In the genomic region with DNA sequence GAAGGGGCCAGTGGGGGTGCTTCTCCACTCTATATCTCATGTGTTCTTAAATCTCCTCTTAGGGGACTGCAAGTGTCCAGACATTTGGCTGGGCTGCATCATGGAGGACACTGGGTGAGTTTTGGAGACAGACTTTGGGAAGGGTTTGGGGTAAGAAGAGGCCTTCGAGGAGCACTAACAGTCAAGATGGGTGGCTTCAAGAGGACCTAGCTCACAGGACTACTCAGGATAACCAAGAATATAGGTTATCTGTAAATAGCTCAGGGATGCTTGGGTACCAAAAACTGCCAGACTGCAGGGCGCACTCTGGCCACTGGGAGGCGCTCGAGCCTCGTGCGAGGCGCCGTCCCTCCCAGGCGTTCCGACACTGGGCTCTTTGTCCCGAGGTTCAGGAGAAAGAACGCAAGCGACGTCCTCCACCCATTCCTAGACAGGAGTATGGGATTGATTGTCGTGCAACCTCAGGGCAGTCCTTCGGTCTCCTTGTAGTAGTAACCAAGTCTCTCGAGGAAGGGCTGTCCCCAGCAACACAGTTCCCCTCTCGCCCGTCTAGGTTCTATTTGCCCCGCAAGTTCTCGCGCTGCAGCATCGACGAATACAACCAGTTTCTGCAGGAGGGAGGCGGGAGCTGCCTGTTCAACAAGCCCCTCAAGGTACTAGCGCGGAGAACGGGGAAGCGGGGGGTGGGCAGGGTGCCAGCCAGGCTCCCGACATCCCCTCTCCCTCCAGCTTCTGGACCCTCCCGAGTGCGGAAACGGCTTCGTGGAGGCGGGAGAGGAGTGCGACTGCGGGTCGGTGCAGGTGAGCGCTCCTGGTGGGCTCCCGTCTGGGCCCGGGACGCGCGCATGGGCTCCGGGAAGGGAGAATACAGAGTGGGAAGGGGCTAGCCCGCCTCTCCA, we compare ENCODE assay signal across 8 mouse cellular contexts. TPM values are rescaled to one million over a fixed set of nuclear protein-coding genes. Genes with fewer than 3 reads are reported as not detected.
DNase-seq lines count a peak whose midpoint lies in the region; ATAC-seq and TF ChIP-seq lines count a peak whose summit lies in the region.

No protein-coding gene starts in this region.

- H3K4me2 ChIP-seq in forebrain, postnatal 0 days (ENCODE audit: low read depth): peak overlapping the region; percentile 89
- H3K4me2 ChIP-seq in lung, embryonic 15.5 days: peak overlapping the region; percentile 99

- peak overlapping the region; percentile 78 for H3K27ac ChIP-seq in cerebellum, adult 2 months (ENCODE audit: insufficient read depth, low read length)
- H3K27ac ChIP-seq in forebrain, postnatal 0 days (ENCODE audit: low read depth, low read length): peak overlapping the region; percentile 96
- H3K27ac ChIP-seq in lung, embryonic 15.5 days: peak overlapping the region; percentile 83

- peak overlapping the region; percentile 31 for H3K4me3 ChIP-seq in cerebellum, adult 2 months (replicated peaks; ENCODE audit: insufficient read depth, low read depth, low read length)
- H3K4me3 ChIP-seq in forebrain, postnatal 0 days (ENCODE audit: low read depth, low read length): peak overlapping the region; percentile 60
- peak overlapping the region; percentile 61 for H3K4me3 ChIP-seq in lung, embryonic 15.5 days

- 3% methylated on average over 45 of the region's 46 CpGs for WGBS in cerebellum, adult 2 months
- 2% methylated on average over 46 of the region's 46 CpGs for WGBS in forebrain, postnatal 0 days
- WGBS in lung, embryonic 15.5 days: under 1% methylated on average over 46 of the region's 46 CpGs

- ATAC-seq in forebrain, postnatal 0 days: peak; percentile 76
- peak; percentile 32; the same call in 1 of the 2 replicates for ATAC-seq in lung, embryonic 15.5 days (ENCODE audit: borderline replicate concordance, extremely low read depth, low FRiP score, low TSS enrichment)

- peaks cover 79% of the 10 kb centered on the region for H3K4me1 ChIP-seq in cerebellum, adult 2 months (ENCODE audit: control insufficient read depth, insufficient read depth, low read length)
- H3K4me1 ChIP-seq in forebrain, postnatal 0 days (ENCODE audit: insufficient read depth): no peaks in the 10 kb centered on the region
- peaks cover 20% of the 10 kb centered on the region for H3K4me1 ChIP-seq in lung, embryonic 15.5 days

- no peak for TF ChIP-seq POLR2A in cerebellum, adult 2 months (IDR thresholded peaks at IDR 0.05; ENCODE audit: borderline replicate concordance, insufficient read depth, low read length)

- peak overlapping the region; percentile 91 for H3K9ac ChIP-seq in forebrain, postnatal 0 days
- H3K9ac ChIP-seq in lung, embryonic 15.5 days: peak overlapping the region; percentile 67

- no peaks in the 10 kb centered on the region for H3K27me3 ChIP-seq in cerebellum, adult 2 months (ENCODE audit: control insufficient read depth, insufficient read depth, low read length)
- H3K27me3 ChIP-seq in forebrain, postnatal 0 days (ENCODE audit: insufficient read depth, low read length): no peaks in the 10 kb centered on the region
- peaks cover 10% of the 10 kb centered on the region; the same call in 1 of the 2 replicates for H3K27me3 ChIP-seq in lung, embryonic 15.5 days

- no peaks in the 10 kb centered on the region for H3K9me3 ChIP-seq in forebrain, postnatal 0 days (ENCODE audit: low read length)
- H3K9me3 ChIP-seq in lung, embryonic 15.5 days: no peaks in the 10 kb centered on the region

- DNase-seq in Muller cell, postnatal 12 days (ENCODE audit: inconsistent ontology term): peak; percentile 78
- peak; percentile 87 to 93 for DNase-seq in cerebellum, adult 2 months
- peak; percentile 97 for DNase-seq in forebrain, postnatal 0 days
- DNase-seq in heart, postnatal 4 days: peak; percentile 92
- DNase-seq in layer of hippocampus, adult 8-10 months (ENCODE audit: low spot score in 2 of 2): peak; percentile 70 to 89
- peak; percentile 87 for DNase-seq in ovary, postnatal 10 days (ENCODE audit: low spot score)
- DNase-seq in thymus, postnatal 25 days: peak; percentile 83

- peak; percentile 98 for TF ChIP-seq CTCF in cerebellum, adult 2 months (IDR thresholded peaks at IDR 0.05; ENCODE audit: borderline replicate concordance, insufficient read depth, low read depth, low read length)
- peak; percentile 99 for TF ChIP-seq CTCF in forebrain, postnatal 0 days (IDR thresholded peaks at IDR 0.05; ENCODE audit: low read depth)

- peaks cover 18% of the 10 kb centered on the region; the same call in 1 of the 2 replicates for H3K36me3 ChIP-seq in forebrain, postnatal 0 days (ENCODE audit: insufficient read depth)
- no peaks in the 10 kb centered on the region for H3K36me3 ChIP-seq in lung, embryonic 15.5 days

RNA-seq across cellular contexts. Expression of a gene that starts 12.7 kb away (rescaled TPM):
- polyA plus RNA-seq in cerebellum, adult 2 months (2012; rRNA removed): 207 and 239 TPM in 2 replicates
- 37.9 and 49.9 TPM in 2 replicates for total RNA-seq in forebrain, postnatal 0 days (2014; rRNA removed)
- polyA plus RNA-seq in forebrain, postnatal 0 days (2015; fragmentation: Nextera tagmentation; extraction: Ambion mirVana): 14.1 and 17.6 TPM in 2 replicates
- 1 to 10 TPM; 6.9 TPM for total RNA-seq in heart, postnatal 4 days (2021)
- 100 to 1,000 TPM; 168 to 220 (median 192) TPM for total RNA-seq in layer of hippocampus, adult 8-10 months (2022)
- 6.1 and 6.3 TPM in 2 replicates for polyA plus RNA-seq in lung, embryonic 15.5 days (2015; fragmentation: Nextera tagmentation; extraction: Ambion mirVana)

RNA-seq across cellular contexts. Expression of a gene that starts 45.5 kb away (rescaled TPM):
- 6.4 and 7.9 TPM in 2 replicates for polyA plus RNA-seq in cerebellum, adult 2 months (2012; rRNA removed)
- total RNA-seq in forebrain, postnatal 0 days (2014; rRNA removed): 25.3 and 26.5 TPM in 2 replicates
- 22.6 and 24.1 TPM in 2 replicates for polyA plus RNA-seq in forebrain, postnatal 0 days (2015; fragmentation: Nextera tagmentation; extraction: Ambion mirVana)
- 10 to 100 TPM; 78.3 to 83.0 TPM for total RNA-seq in heart, postnatal 4 days (2021)
- total RNA-seq in layer of hippocampus, adult 8-10 months (2022): 1 to 10 TPM; 4.0 to 4.7 (median 4.1) TPM
- polyA plus RNA-seq in lung, embryonic 15.5 days (2015; fragmentation: Nextera tagmentation; extraction: Ambion mirVana): 71.5 and 76.5 TPM in 2 replicates

Comparison
In these comparisons a context has a peak if more than half of its experiments do, and no peak if none do; other contexts are left out.
1. Peak in every context shown above with its lines: DNase-seq, ATAC-seq, H3K4me3 ChIP-seq and H3K27ac ChIP-seq.